Mouse (Mus musculus): ENCODE data around the gene Bmp8b. TPM values are rescaled to one million over a fixed set of nuclear protein-coding genes. Genes with fewer than 3 reads are reported as not detected.

The Bmp8b gene
- polyA plus RNA-seq (2021; fragmentation: Nextera tagmentation) = 0.04 TPM in 1 of 2 replicates, not detected in the other
- long read RNA-seq, experiment 1 = 0 reads
- long read RNA-seq, experiment 2, partial matches to known transcripts = 0 of 1 reads
- long read RNA-seq, experiment 2, other reads (novel, unspliced or antisense) = 1 of 1 reads

GRCm38 (mm10) chr4:123104651-123105450 lies at the start of gene Bmp8b:
TSS of gene Bmp8b (plus strand) at chr4:123105165.

GRCm38 (mm10) chr4:123116011-123116410 lies 11.0 kb downstream of the Bmp8b start, which contains the start of gene Oxct2b:
TSS of gene Oxct2b (plus strand) at chr4:123116266.

GRCm38 (mm10) chr4:123139513-123140154 lies 34.7 kb downstream of the Bmp8b start, which contains the start of gene Ppie:
TSS of gene Ppie (minus strand) at chr4:123139951.

Other genes starting within 250 kb of the Bmp8b start
- 16.2 and 18.1 TPM in 2 replicates for gene Cap1, start 219.1 kb upstream of the Bmp8b start, polyA plus RNA-seq (2021; fragmentation: Nextera tagmentation)
- 15.2 and 17.2 TPM in 2 replicates for gene Mfsd2a, start 144.0 kb upstream of the Bmp8b start, polyA plus RNA-seq (2021; fragmentation: Nextera tagmentation)
- gene Mycl, start 109.5 kb upstream of the Bmp8b start, polyA plus RNA-seq (2021; fragmentation: Nextera tagmentation) = 6.2 and 7.2 TPM in 2 replicates
- gene Trit1, start 88.6 kb upstream of the Bmp8b start, polyA plus RNA-seq (2021; fragmentation: Nextera tagmentation) = 5.4 and 6.7 TPM in 2 replicates
- 0.26 and 0.29 TPM in 2 replicates for gene Oxct2b, start 11.1 kb downstream of the Bmp8b start, polyA plus RNA-seq (2021; fragmentation: Nextera tagmentation)
- 41.2 and 44.0 TPM in 2 replicates for gene Ppie, start 34.8 kb downstream of the Bmp8b start, polyA plus RNA-seq (2021; fragmentation: Nextera tagmentation)
- 354 and 400 TPM in 2 replicates for gene Hpcal4, start 78.1 kb downstream of the Bmp8b start, polyA plus RNA-seq (2021; fragmentation: Nextera tagmentation)
- 12.6 and 16.2 TPM in 2 replicates for gene Nt5c1a, start 96.3 kb downstream of the Bmp8b start, polyA plus RNA-seq (2021; fragmentation: Nextera tagmentation)
- 1.1 and 2.9 TPM in 2 replicates for gene Heyl, start 128.4 kb downstream of the Bmp8b start, polyA plus RNA-seq (2021; fragmentation: Nextera tagmentation)
- 7.3 and 7.6 TPM in 2 replicates for gene Pabpc4, start 157.2 kb downstream of the Bmp8b start, polyA plus RNA-seq (2021; fragmentation: Nextera tagmentation)
- not detected in 2 replicates for gene Oxct2a, start 218.5 kb downstream of the Bmp8b start, polyA plus RNA-seq (2021; fragmentation: Nextera tagmentation)
- not detected in 2 replicates for gene Bmp8a, start 238.1 kb downstream of the Bmp8b start, polyA plus RNA-seq (2021; fragmentation: Nextera tagmentation)

Data from layer of hippocampus, adult 6 months (tissue).